Mouse (Mus musculus) ES-E14 (cell line): ENCODE measurements around the gene Oxgr1.

Source experiments
- CHD2 ChIP-seq: IDR thresholded peaks from 2 replicates; pipeline ENCODE4 v1.6.1; 2014; ENCODE audit warnings: mild to moderate bottlenecking, low read depth, low read length, inconsistent platforms
- HCFC1 ChIP-seq: IDR thresholded peaks from 2 replicates; pipeline ENCODE4 v1.6.1; 2012; ENCODE audit warnings: low read length, inconsistent platforms, borderline replicate concordance; ENCODE audit not compliant: insufficient read depth
- MAFK ChIP-seq: IDR thresholded peaks from 2 replicates; pipeline ENCODE4 v1.6.1; 2014; ENCODE audit warnings: mild to moderate bottlenecking, low read depth, low read length, inconsistent platforms; ENCODE audit not compliant: insufficient read depth
- ZC3H11A ChIP-seq: IDR thresholded peaks from 2 replicates; pipeline ENCODE4 v1.6.1; 2012; ENCODE audit warnings: low read depth, mild to moderate bottlenecking, inconsistent platforms, low read length, borderline replicate concordance
- ZNF384 ChIP-seq: IDR thresholded peaks from 2 replicates; pipeline ENCODE4 v1.6.1; 2012; ENCODE audit warnings: low read depth, low read length, inconsistent platforms

DNA sequence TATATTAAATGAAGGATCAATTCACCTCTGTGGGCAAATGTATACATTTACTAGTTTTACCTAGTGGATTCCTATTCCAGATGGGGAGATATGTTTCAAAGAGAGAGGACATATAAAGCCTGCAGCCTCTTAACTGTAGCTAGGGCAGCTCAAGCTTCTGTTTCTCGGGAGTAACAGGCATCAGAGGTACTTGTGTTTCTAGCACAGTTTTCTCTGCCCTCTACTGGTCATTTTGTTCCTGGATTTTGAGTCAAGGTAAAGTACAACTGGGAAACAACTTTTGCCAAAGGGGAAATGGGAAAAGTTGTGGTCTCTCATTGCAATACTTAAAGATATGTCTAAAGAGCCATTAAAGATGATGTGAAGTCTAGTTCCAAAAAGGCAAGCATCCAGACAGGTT is 37.1 kb downstream of the Oxgr1 start:
- TF ChIP-seq CHD2 (no peak), MAFK (no peak), ZC3H11A (no peak), ZNF384 (no peak), HCFC1 (no peak)
